Mouse (Mus musculus) liver, embryonic 14.5 days (tissue): ENCODE data around the gene Cd72. TPM values are rescaled to one million over a fixed set of nuclear protein-coding genes. Genes with fewer than 3 reads are reported as not detected.

Source experiments
- ATAC-seq: fragments of 200-750 bp; cut with Nextera tagmentation; 2 replicates; pipeline ENCODE4 v1.8.0; 2017; ENCODE audit warnings: moderate number of reproducible peaks, mild to moderate bottlenecking, moderate library complexity; ENCODE audit not compliant: insufficient read depth
- DNase-seq, 3 experiments: peaks; one replicate each; pipeline ENCODE4 v3.0.0-alpha.2; 2012 to 2013; ENCODE audit warnings: low read depth in 3 of 3, low spot score in 3 of 3
- H3K27ac ChIP-seq: fragments of 300-500 bp; sonication (generic); 2 replicates; pipeline ENCODE4 v1.5.1; 2014; ENCODE audit warnings: moderate library complexity, mild to moderate bottlenecking, control low read depth, inconsistent platforms
- H3K27me3 ChIP-seq: fragments of 300-500 bp; sonication (generic); 2 replicates; pipeline ENCODE4 v1.6.1; 2014; ENCODE audit warnings: mild to moderate bottlenecking, low read length, moderate library complexity; ENCODE audit not compliant: control insufficient read depth, insufficient read depth
- H3K36me3 ChIP-seq: fragments of 300-500 bp; sonication (generic); replicated peaks from 2 replicates; pipeline ENCODE4 v1.6.1; 2014; ENCODE audit warnings: low read depth; ENCODE audit not compliant: control insufficient read depth, insufficient read depth
- H3K4me1 ChIP-seq, 2 experiments: fragments of 200-500 bp in 1 of 2; fragments of 300-500 bp in 1 of 2; sonication (generic) in 1 of 2; replicated peaks; 2 replicates each; pipeline ENCODE4 v1.6.1; 2012 to 2014; ENCODE audit warnings: antibody characterized with exemption in 1 of 2, inconsistent platforms in 1 of 2, low read length in 1 of 2; ENCODE audit not compliant: control insufficient read depth in 2 of 2, insufficient read depth in 2 of 2
- H3K4me2 ChIP-seq: fragments of 300-500 bp; sonication (generic); 2 replicates; pipeline ENCODE4 v1.6.1; 2014; ENCODE audit warnings: low read depth, mild to moderate bottlenecking, control low read depth, moderate library complexity
- H3K4me3 ChIP-seq, 2 experiments: fragments of 200-500 bp in 1 of 2; fragments of 300-500 bp in 1 of 2; sonication (generic) in 1 of 2; 2 replicates each; pipeline ENCODE4 v1.5.1; 2012 to 2014; ENCODE audit warnings: low read depth in 2 of 2, low read length in 2 of 2, mild to moderate bottlenecking in 2 of 2, control low read depth in 1 of 2, inconsistent platforms in 1 of 2, moderate library complexity in 1 of 2; ENCODE audit not compliant: insufficient read depth in 1 of 2
- H3K9ac ChIP-seq: fragments of 300-500 bp; sonication (generic); replicated peaks from 2 replicates; pipeline ENCODE4 v1.6.1; 2014; ENCODE audit warnings: mild to moderate bottlenecking, control low read depth, moderate library complexity
- H3K9me3 ChIP-seq: fragments of 300-500 bp; sonication (generic); 2 replicates; pipeline ENCODE4 v1.6.1; 2016; ENCODE audit warnings: low read length, mixed read lengths; ENCODE audit not compliant: control insufficient read depth
- CTCF ChIP-seq: IDR thresholded peaks from 2 replicates; pipeline ENCODE4 v1.5.1; 2016; ENCODE audit warnings: antibody characterized with exemption, low read depth, control low read depth
- EP300 ChIP-seq: IDR thresholded peaks from 2 replicates; pipeline ENCODE4 v1.6.1; 2016; ENCODE audit warnings: antibody characterized with exemption, low read depth
- WGBS: fragments of 180-500 bp; shearing (Covaris S2); extraction: QIAGEN DNeasy Blood & Tissue Kit; methylation state at CpG from one replicate; pipeline ENCODE4 v1.1.7; 2014; ENCODE audit not compliant: insufficient replicate concordance; 5-methylcytosine and 5-hydroxymethylcytosine counted together
- polyA plus RNA-seq, 2 experiments: library from polyadenylated mRNA; depleted of rRNA in 1 of 2; stranded (reverse) in 1 of 2; unstranded in 1 of 2; fragments of >200 nt; fragmentation: Nextera tagmentation in 1 of 2; extraction: Ambion mirVana in 1 of 2; gene quantifications; 2 replicates each; pipeline versions ENCODE4 v1.2.1 to v1.2.3; 2012 to 2014

The Cd72 gene
- polyA plus RNA-seq, 2 experiments = 0.31 to 0.74 TPM

GRCm38 (mm10) chr4:43431690-43432089 is 22.7 kb downstream of the Cd72 start:
- peaks cover 23% of the 10 kb centered on the region for H3K27me3 ChIP-seq
- H3K27ac ChIP-seq = no peak overlapping the region
- no peak overlapping the region for H3K9ac ChIP-seq
- peak; percentile 58 to 69 (median 65) for DNase-seq
- H3K36me3 ChIP-seq = no peaks in the 10 kb centered on the region
- TF ChIP-seq CTCF = peak; percentile 90
- no peak for TF ChIP-seq EP300
- no peak for ATAC-seq
- H3K4me3 ChIP-seq = no peak overlapping the region
- 5% methylated on average over 4 of the region's 4 CpGs for WGBS
- no peak overlapping the region for H3K4me2 ChIP-seq
- no peaks in the 10 kb centered on the region for H3K4me1 ChIP-seq
- no peaks in the 10 kb centered on the region for H3K9me3 ChIP-seq

- Histone ChIP-seq H3K4me2 (no peak within 1 kb of the TSS), H3K27ac (no peak within 1 kb of the TSS), H3K27me3 (peaks cover 40% of the 10 kb centered on the region), H3K9me3 (no peaks in the 10 kb centered on the region), H3K4me1 (no peaks in the 10 kb centered on the region), H3K36me3 (no peaks in the 10 kb centered on the region), H3K9ac (no peak within 1 kb of the TSS), H3K4me3 (no peak within 1 kb of the TSS)
- WGBS = 15% methylated on average over 10 of the region's 10 CpGs
- TF ChIP-seq CTCF (no peak), EP300 (no peak)
- no peak for ATAC-seq
- DNase-seq = no peak
These were observed 25.5 kb downstream of the Cd72 start, which contains the start of gene Fam166b for GRCm38 (mm10) chr4:43428946-43429345. Gene Fam166b, minus strand, starts transcription at chr4:43429134.

GRCm38 (mm10) chr4:43428180-43428861 is 26.1 kb downstream of the Cd72 start:
- WGBS = 25% methylated on average over 16 of the region's 16 CpGs
- no peak for DNase-seq
- ATAC-seq = no peak
- Histone ChIP-seq H3K4me1 (no peaks in the 10 kb centered on the region), H3K4me3 (no peak overlapping the region), H3K36me3 (no peaks in the 10 kb centered on the region), H3K9me3 (no peaks in the 10 kb centered on the region), H3K27me3 (peaks cover 40% of the 10 kb centered on the region), H3K9ac (no peak overlapping the region), H3K4me2 (no peak overlapping the region), H3K27ac (no peak overlapping the region)
- no peak for TF ChIP-seq CTCF
- TF ChIP-seq EP300 = no peak

GRCm38 (mm10) chr4:43427501-43428179 is 26.8 kb downstream of the Cd72 start:
- TF ChIP-seq EP300 (no peak), CTCF (no peak)
- ATAC-seq (no peak), DNase-seq (no peak)
- Histone ChIP-seq H3K9ac (no peak overlapping the region), H3K4me1 (no peaks in the 10 kb centered on the region), H3K27me3 (peaks cover 40% of the 10 kb centered on the region), H3K4me3 (no peak overlapping the region), H3K9me3 (no peaks in the 10 kb centered on the region), H3K27ac (no peak overlapping the region), H3K36me3 (no peaks in the 10 kb centered on the region), H3K4me2 (no peak overlapping the region)
- WGBS = 13% methylated on average over 23 of the region's 23 CpGs

GRCm38 (mm10) chr4:43426487-43426886 is 27.9 kb downstream of the Cd72 start:
- TF ChIP-seq EP300 (no peak), CTCF (no peak)
- no peak for ATAC-seq
- Histone ChIP-seq H3K9ac (no peak overlapping the region), H3K4me3 (no peak overlapping the region), H3K27ac (no peak overlapping the region), H3K4me2 (no peak overlapping the region), H3K4me1 (no peaks in the 10 kb centered on the region), H3K27me3 (peaks cover 40% of the 10 kb centered on the region), H3K9me3 (no peaks in the 10 kb centered on the region), H3K36me3 (no peaks in the 10 kb centered on the region)
- 47% methylated on average over 10 of the region's 10 CpGs for whole genome bisulfite sequencing
- DNase-seq = no peak
